Mouse (Mus musculus) heart, postnatal 4 days (tissue): Measurements from ENCODE around the gene 4833427G06Rik. TPM values are rescaled to one million over a fixed set of nuclear protein-coding genes. Genes with fewer than 3 reads are reported as not detected.

Source experiments
- DNase-seq: peaks from one replicate; pipeline ENCODE4 v3.0.0; 2021
- microRNA-seq, 2 experiments: library from miRNA; unstranded; fragments of <30 nt; microRNA quantifications; one replicate each; pipeline ENCODE4 v1.2.0; 2021 to 2022
- total RNA-seq, 2 experiments: library from RNA; stranded (reverse); gene quantifications; 2 replicates each; pipeline ENCODE4 v1.2.3; 2021

The 4833427G06Rik gene
- total RNA-seq, 2 experiments from 2014 or later = not detected

- no peak for DNase-seq
Observed at GRCm38 (mm10) chr9:51060601-51061000, 41.3 kb downstream of the 4833427G06Rik start, which contains the start of gene Btg4. Gene Btg4 (plus strand): TSS chr9:51060901.

GRCm38 (mm10) chr9:51058951-51059521 lies 42.8 kb downstream of the 4833427G06Rik start:
- DNase-seq = no peak

- no peak for DNase-seq
Observed at GRCm38 (mm10) chr9:51056360-51057324, 45.2 kb downstream of the 4833427G06Rik start.

- DNase-seq = peak; percentile 10
Observed at GRCm38 (mm10) chr9:51052180-51052579, 49.7 kb downstream of the 4833427G06Rik start.

GRCm38 (mm10) chr9:51042136-51042535 lies 59.7 kb downstream of the 4833427G06Rik start:
- DNase-seq = no peak

GRCm38 (mm10) chr9:51041491-51041980 lies 60.3 kb downstream of the 4833427G06Rik start:
- no peak for DNase-seq

GRCm38 (mm10) chr9:51032785-51033529 lies 68.9 kb downstream of the 4833427G06Rik start:
- no peak for DNase-seq

- DNase-seq = no peak
Observed at GRCm38 (mm10) chr9:51032291-51032690, 69.6 kb downstream of the 4833427G06Rik start.

GRCm38 (mm10) chr9:51031603-51032002 lies 70.3 kb downstream of the 4833427G06Rik start:
- DNase-seq = no peak

Small RNAs within 50 kb of the gene (microRNA-seq; reads per million reads assigned to microRNA genes)
- gene Mir34b = 5.1 to 5.2 reads per million in 2 experiments
- 94.0 to 139 reads per million in 2 experiments for gene Mir34c

Other genes with a start within 250 kb of the 4833427G06Rik start
- gene Sik2, start 93.0 kb downstream of the 4833427G06Rik start, total RNA-seq = 10 to 100 TPM; 30.8 to 30.9 TPM
- not detected for gene Btg4, start 41.2 kb downstream of the 4833427G06Rik start, total RNA-seq
- gene Layn, start 25.0 kb downstream of the 4833427G06Rik start, total RNA-seq = 1 to 10 TPM; 7.6 to 9.1 TPM
- gene Gm32742, start 63.4 kb upstream of the 4833427G06Rik start, total RNA-seq = not detected
- under 1 TPM; 0.32 to 0.45 TPM for gene Pou2af1, start 111.6 kb upstream of the 4833427G06Rik start, total RNA-seq
- 1 to 10 TPM; 1.2 to 2.2 TPM for gene Colca2, start 176.5 kb upstream of the 4833427G06Rik start, total RNA-seq
- not detected for gene 1810046K07Rik, start 226.8 kb upstream of the 4833427G06Rik start, total RNA-seq